Mouse (Mus musculus) spleen, adult 2 months (tissue): ENCODE data around the gene Frmd8. TPM values are rescaled to one million over a fixed set of nuclear protein-coding genes. Genes with fewer than 3 reads are reported as not detected.

Source experiments
- DNase-seq, 2 experiments: peaks; one replicate each; pipeline versions ENCODE4 v3.0.0 to v3.0.0-alpha.2; 2012 to 2021; ENCODE audit warnings: low spot score in 2 of 2, low read depth in 1 of 2
- H3K27ac ChIP-seq: fragments of 200-500 bp; 2 replicates; pipeline ENCODE4 v1.5.1; 2012; ENCODE audit warnings: low read length, inconsistent platforms; ENCODE audit not compliant: insufficient read depth
- H3K27me3 ChIP-seq: fragments of 200-500 bp; 2 replicates; pipeline ENCODE4 v1.6.1; 2012; ENCODE audit warnings: mild to moderate bottlenecking, moderate library complexity, low read length, inconsistent platforms; ENCODE audit not compliant: control insufficient read depth, insufficient read depth
- H3K36me3 ChIP-seq: fragments of 200-500 bp; 2 replicates; pipeline ENCODE4 v1.6.1; 2012; ENCODE audit warnings: mild to moderate bottlenecking, low read length, inconsistent platforms; ENCODE audit not compliant: control insufficient read depth, insufficient read depth
- H3K4me1 ChIP-seq: fragments of 200-500 bp; 2 replicates; pipeline ENCODE4 v1.6.1; 2011; ENCODE audit warnings: inconsistent platforms; ENCODE audit not compliant: control insufficient read depth, insufficient read depth, insufficient read length
- H3K4me3 ChIP-seq: fragments of 200-500 bp; 2 replicates; pipeline ENCODE4 v1.5.1; 2011; ENCODE audit warnings: mild to moderate bottlenecking, inconsistent platforms; ENCODE audit not compliant: insufficient read depth, insufficient read length; ENCODE audit errors: extremely low read depth
- CTCF ChIP-seq: fragments of 200-500 bp; IDR thresholded peaks from 2 replicates; pipeline ENCODE4 v1.5.1; 2011; ENCODE audit warnings: mild to moderate bottlenecking, inconsistent platforms; ENCODE audit not compliant: insufficient read depth, insufficient read length, insufficient replicate concordance; ENCODE audit errors: extremely low read depth
- POLR2A ChIP-seq: fragments of 200-500 bp; IDR thresholded peaks from 2 replicates; pipeline ENCODE4 v1.6.1; 2011; ENCODE audit warnings: low read depth, low read length, inconsistent platforms
- WGBS: fragments of 180-500 bp; shearing (Covaris S2); methylation state at CpG from one replicate; pipeline ENCODE4 v1.1.7; 2018; 5-methylcytosine and 5-hydroxymethylcytosine counted together
- polyA plus RNA-seq: library from polyadenylated mRNA; depleted of rRNA; stranded (reverse); fragments of >200 nt; gene quantifications from 2 replicates; pipeline ENCODE4 v1.2.3, GENCODE M21; 2012

The Frmd8 gene
- polyA plus RNA-seq, 1 experiment = 42.3 TPM

DNA sequence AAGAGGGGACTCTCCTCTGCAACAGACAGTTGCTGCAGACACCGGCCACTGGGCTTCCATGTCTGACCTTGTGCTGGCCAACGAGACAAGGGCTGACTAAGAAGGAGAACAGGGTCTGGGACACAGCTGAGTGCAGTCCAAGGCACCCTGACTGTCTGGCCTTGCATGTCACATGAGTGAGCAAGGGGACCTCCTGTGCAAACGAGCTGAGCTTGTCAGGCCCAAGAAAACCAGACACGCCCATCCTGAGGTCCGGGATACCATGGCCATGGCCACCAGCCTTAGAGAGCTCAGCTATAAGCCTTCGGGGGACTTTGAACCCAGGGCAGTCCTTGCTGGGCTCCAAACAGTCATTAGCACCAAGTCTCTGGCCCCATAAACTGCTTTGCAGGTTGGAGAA, 7.0 kb downstream of the Frmd8 start:
- H3K4me1 ChIP-seq = peaks cover 12% of the 10 kb centered on the region; the same call in 1 of the 2 replicates
- H3K36me3 ChIP-seq = peaks cover 49% of the 10 kb centered on the region
- no peaks in the 10 kb centered on the region for H3K27me3 ChIP-seq
- no peak for TF ChIP-seq CTCF
- no peak for TF ChIP-seq POLR2A
- no peak overlapping the region for H3K4me3 ChIP-seq
- DNase-seq = no peak
- 86% methylated on average over 6 of the region's 6 CpGs for WGBS
- H3K27ac ChIP-seq = no peak overlapping the region

DNA sequence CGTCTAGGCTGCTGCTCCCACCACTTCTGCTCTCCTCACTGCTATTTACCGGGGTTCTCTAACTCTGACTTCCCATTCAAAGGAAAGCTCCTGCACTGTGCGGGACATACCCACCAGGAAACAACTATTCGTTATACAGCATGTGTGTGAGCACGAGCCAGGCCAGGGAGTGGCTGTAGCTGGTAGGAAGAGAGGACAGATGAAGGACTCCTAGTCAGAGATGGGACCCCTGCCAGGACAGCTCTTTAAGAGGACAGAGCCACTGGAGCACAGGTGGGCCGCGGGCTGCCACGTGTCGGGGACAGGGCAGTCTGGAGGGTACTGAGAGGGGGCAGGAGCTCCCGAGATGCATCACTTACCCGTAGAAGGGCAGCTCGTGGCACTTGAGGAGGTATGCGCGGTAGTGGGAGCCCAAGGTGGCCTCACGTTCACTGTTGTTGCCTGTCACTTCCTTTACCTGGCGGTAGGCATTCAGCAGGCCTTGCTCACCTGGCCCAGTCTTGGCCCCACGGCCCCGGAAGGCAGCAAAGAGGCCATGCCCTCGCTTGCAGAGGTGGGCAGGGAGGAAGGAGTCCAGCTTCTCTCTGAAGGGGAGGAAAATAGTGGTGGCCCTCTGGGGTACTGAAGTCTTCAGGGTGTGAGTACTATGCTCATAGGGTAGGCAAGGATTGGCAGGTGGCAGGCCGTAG, 10.2 kb downstream of the Frmd8 start:
- Histone ChIP-seq H3K27ac (no peak overlapping the region), H3K36me3 (peaks cover 61% of the 10 kb centered on the region), H3K27me3 (no peaks in the 10 kb centered on the region), H3K4me3 (no peak overlapping the region), H3K4me1 (no peaks in the 10 kb centered on the region)
- TF ChIP-seq POLR2A (no peak), CTCF (no peak)
- no peak for DNase-seq
- WGBS = 95% methylated on average over 20 of the region's 20 CpGs

DNA sequence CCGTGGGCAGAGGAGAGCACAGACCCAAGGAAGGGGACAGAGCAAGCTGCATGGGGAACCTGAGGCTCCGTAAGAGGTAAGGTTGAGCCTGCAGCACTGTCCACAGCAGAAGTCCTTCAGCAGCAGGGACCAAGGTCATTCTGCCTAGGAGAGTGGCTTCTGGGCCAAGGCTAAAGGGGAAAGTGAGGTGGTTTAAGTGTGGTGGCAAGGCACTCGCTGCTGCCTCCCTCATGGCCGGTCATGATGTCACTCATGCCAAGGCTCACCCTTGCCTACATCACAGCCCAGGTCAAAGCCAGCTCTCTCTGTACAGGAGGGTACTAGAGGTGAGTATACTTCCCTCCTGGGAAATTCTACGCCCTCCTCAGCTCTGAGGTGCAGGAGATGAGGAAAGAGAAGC, 11.3 kb downstream of the Frmd8 start:
- Histone ChIP-seq H3K36me3 (peaks cover 58% of the 10 kb centered on the region), H3K4me1 (no peaks in the 10 kb centered on the region), H3K4me3 (no peak overlapping the region), H3K27ac (no peak overlapping the region), H3K27me3 (no peaks in the 10 kb centered on the region)
- TF ChIP-seq CTCF (no peak), POLR2A (no peak)
- DNase-seq = no peak
- WGBS = 93% methylated on average over 5 of the region's 5 CpGs

DNA sequence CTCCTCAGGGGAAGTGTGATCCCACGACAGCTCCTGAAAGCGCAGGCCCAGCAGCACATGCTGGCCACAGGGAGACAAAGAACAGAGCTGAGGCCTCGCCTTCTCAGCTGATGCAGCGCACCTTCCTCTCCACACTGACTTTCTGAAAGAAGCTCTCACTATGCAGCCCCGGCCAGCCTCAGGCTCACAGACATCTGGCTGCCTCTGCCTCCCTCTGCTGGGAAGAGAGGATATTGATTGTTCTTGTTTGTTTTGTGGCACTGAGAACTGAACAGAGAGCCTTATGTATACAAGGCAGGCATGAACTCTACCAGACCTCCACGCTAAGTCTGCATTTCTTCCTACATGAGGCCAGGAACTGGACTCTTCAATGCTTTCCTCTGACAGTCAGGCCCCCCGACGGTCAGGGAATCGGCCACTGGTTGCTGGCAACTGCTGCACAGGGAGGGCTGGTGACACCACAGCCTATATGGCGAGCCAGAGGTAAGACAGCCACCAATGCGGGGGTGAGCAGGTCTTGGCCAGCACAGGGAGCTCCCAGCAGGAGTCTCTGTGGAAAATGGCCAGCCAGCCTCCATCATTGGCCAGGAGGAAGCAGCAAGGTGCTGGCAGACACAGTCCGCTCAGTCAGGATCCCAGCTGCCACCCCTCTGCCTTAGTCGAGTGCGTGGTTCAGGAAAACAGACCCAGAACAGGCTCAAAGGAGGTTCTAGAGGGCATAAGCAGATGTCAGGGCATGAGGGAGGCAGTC, 12.6 kb downstream of the Frmd8 start:
- 97% methylated on average over 14 of the region's 14 CpGs for WGBS
- H3K27ac ChIP-seq = no peak overlapping the region
- H3K4me3 ChIP-seq = no peak overlapping the region
- H3K27me3 ChIP-seq = no peaks in the 10 kb centered on the region
- TF ChIP-seq POLR2A = no peak
- no peak for TF ChIP-seq CTCF
- peaks cover 57% of the 10 kb centered on the region for H3K36me3 ChIP-seq
- DNase-seq = no peak
- H3K4me1 ChIP-seq = no peaks in the 10 kb centered on the region

DNA sequence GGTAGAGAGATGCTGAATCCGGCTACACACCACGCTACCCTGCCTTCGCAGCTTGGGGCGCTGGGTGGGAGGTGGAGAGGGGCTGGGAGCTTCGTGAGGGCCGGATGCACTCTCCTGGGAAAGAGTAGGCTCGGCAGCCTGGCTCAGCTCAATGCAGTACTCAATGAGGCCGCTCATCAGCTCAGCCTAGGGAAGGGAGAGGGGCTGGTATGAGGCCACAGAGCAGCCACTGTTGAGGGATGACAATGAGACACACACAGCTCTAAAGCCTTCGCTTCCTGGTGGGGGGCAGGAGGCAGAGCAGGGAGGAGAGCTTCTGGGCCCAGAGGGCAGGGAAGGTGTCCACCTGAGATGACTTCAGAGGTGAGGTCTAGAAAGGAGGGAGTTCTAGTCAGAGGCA, 18.5 kb downstream of the Frmd8 start:
- peaks cover 42% of the 10 kb centered on the region for H3K36me3 ChIP-seq
- TF ChIP-seq CTCF (no peak), POLR2A (no peak)
- H3K4me3 ChIP-seq = no peak overlapping the region
- no peaks in the 10 kb centered on the region for H3K4me1 ChIP-seq
- no peak for DNase-seq
- no peak overlapping the region for H3K27ac ChIP-seq
- H3K27me3 ChIP-seq = no peaks in the 10 kb centered on the region
- WGBS = 94% methylated on average over 9 of the region's 9 CpGs

DNA sequence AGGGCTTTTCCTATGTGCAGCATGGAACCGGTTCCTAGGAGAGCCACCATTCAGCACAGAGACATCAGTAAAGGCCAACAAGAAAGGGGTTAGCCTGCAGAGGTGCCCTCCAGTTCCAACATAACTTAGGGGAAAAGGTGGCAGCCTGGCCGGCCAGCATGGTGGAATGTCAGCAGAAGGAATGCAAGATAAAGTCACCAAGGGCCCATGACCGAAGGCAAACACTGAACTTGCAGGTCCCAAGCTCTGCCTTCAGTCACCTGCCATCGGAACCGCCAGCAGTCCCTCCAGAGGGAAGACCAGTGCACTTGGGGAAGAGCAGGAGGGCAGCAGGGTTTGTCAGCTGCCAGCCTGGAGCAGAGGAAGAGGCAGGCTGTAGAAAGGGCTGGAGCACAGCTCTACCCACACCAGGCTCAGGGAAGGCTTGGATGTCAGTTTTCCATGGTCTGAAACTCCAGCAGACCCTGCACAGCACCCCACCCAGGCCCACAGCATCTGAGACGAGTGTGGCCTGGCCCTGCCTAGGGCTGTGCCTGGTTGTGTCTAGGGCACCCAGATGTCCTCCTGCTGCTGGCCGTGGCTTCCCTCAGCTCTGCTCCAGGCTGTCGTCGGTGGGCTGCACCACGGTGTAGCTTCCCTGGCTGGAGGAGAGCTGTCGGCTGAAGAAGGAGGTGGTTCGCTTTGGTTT, 22.9 kb downstream of the Frmd8 start:
- DNase-seq = no peak
- Histone ChIP-seq H3K27me3 (no peaks in the 10 kb centered on the region), H3K4me3 (no peak overlapping the region), H3K36me3 (peaks cover 29% of the 10 kb centered on the region), H3K4me1 (peaks cover 21% of the 10 kb centered on the region; the same call in 1 of the 2 replicates), H3K27ac (peak overlapping the region; percentile 66; the same call in 1 of the 2 replicates)
- TF ChIP-seq POLR2A (no peak), CTCF (no peak)
- WGBS = 91% methylated on average over 12 of the region's 12 CpGs
